Mouse (Mus musculus) liver, embryonic 14.5 days (tissue): Measurements from ENCODE around the gene Pou2f2. TPM values are rescaled to one million over a fixed set of nuclear protein-coding genes. Genes with fewer than 3 reads are reported as not detected.
"Not testable (repeated sequence)": the region's sequence is repeated elsewhere in the genome, so short reads cannot be mapped to it uniquely, and the experiment has no call there.

Experiments used
- ATAC-seq: fragments of 200-750 bp; cut with Nextera tagmentation; 2 replicates; pipeline ENCODE4 v1.8.0; 2017; ENCODE audit warnings: moderate number of reproducible peaks, mild to moderate bottlenecking, moderate library complexity; ENCODE audit not compliant: insufficient read depth
- DNase-seq, 3 experiments: peaks; one replicate each; pipeline ENCODE4 v3.0.0-alpha.2; 2012 to 2013; ENCODE audit warnings: low read depth in 3 of 3, low spot score in 3 of 3
- H3K27ac ChIP-seq: fragments of 300-500 bp; sonication (generic); 2 replicates; pipeline ENCODE4 v1.5.1; 2014; ENCODE audit warnings: moderate library complexity, mild to moderate bottlenecking, control low read depth, inconsistent platforms
- H3K27me3 ChIP-seq: fragments of 300-500 bp; sonication (generic); 2 replicates; pipeline ENCODE4 v1.6.1; 2014; ENCODE audit warnings: mild to moderate bottlenecking, low read length, moderate library complexity; ENCODE audit not compliant: control insufficient read depth, insufficient read depth
- H3K36me3 ChIP-seq: fragments of 300-500 bp; sonication (generic); replicated peaks from 2 replicates; pipeline ENCODE4 v1.6.1; 2014; ENCODE audit warnings: low read depth; ENCODE audit not compliant: control insufficient read depth, insufficient read depth
- H3K4me1 ChIP-seq, 2 experiments: fragments of 200-500 bp in 1 of 2; fragments of 300-500 bp in 1 of 2; sonication (generic) in 1 of 2; replicated peaks; 2 replicates each; pipeline ENCODE4 v1.6.1; 2012 to 2014; ENCODE audit warnings: antibody characterized with exemption in 1 of 2, inconsistent platforms in 1 of 2, low read length in 1 of 2; ENCODE audit not compliant: control insufficient read depth in 2 of 2, insufficient read depth in 2 of 2
- H3K4me2 ChIP-seq: fragments of 300-500 bp; sonication (generic); 2 replicates; pipeline ENCODE4 v1.6.1; 2014; ENCODE audit warnings: low read depth, mild to moderate bottlenecking, control low read depth, moderate library complexity
- H3K4me3 ChIP-seq, 2 experiments: fragments of 200-500 bp in 1 of 2; fragments of 300-500 bp in 1 of 2; sonication (generic) in 1 of 2; 2 replicates each; pipeline ENCODE4 v1.5.1; 2012 to 2014; ENCODE audit warnings: low read depth in 2 of 2, low read length in 2 of 2, mild to moderate bottlenecking in 2 of 2, control low read depth in 1 of 2, inconsistent platforms in 1 of 2, moderate library complexity in 1 of 2; ENCODE audit not compliant: insufficient read depth in 1 of 2
- H3K9ac ChIP-seq: fragments of 300-500 bp; sonication (generic); replicated peaks from 2 replicates; pipeline ENCODE4 v1.6.1; 2014; ENCODE audit warnings: mild to moderate bottlenecking, control low read depth, moderate library complexity
- H3K9me3 ChIP-seq: fragments of 300-500 bp; sonication (generic); 2 replicates; pipeline ENCODE4 v1.6.1; 2016; ENCODE audit warnings: low read length, mixed read lengths; ENCODE audit not compliant: control insufficient read depth
- CTCF ChIP-seq: IDR thresholded peaks from 2 replicates; pipeline ENCODE4 v1.5.1; 2016; ENCODE audit warnings: antibody characterized with exemption, low read depth, control low read depth
- EP300 ChIP-seq: IDR thresholded peaks from 2 replicates; pipeline ENCODE4 v1.6.1; 2016; ENCODE audit warnings: antibody characterized with exemption, low read depth
- WGBS: fragments of 180-500 bp; shearing (Covaris S2); extraction: QIAGEN DNeasy Blood & Tissue Kit; methylation state at CpG from one replicate; pipeline ENCODE4 v1.1.7; 2014; ENCODE audit not compliant: insufficient replicate concordance; 5-methylcytosine and 5-hydroxymethylcytosine counted together
- microRNA-seq: library from miRNA; unstranded; fragments of <30 nt; microRNA quantifications from one replicate; pipeline ENCODE4, GENCODE M21; 2016
- polyA plus RNA-seq, 2 experiments: library from polyadenylated mRNA; depleted of rRNA in 1 of 2; stranded (reverse) in 1 of 2; unstranded in 1 of 2; fragments of >200 nt; fragmentation: Nextera tagmentation in 1 of 2; extraction: Ambion mirVana in 1 of 2; gene quantifications; 2 replicates each; pipeline versions ENCODE4 v1.2.1 to v1.2.3; 2012 to 2014

The Pou2f2 gene
- polyA plus RNA-seq, 2 experiments = 0.73 to 0.94 TPM

GRCm38 (mm10) chr7:25047363-25047762 lies 132.2 kb downstream of the Pou2f2 start:
- Histone ChIP-seq H3K9me3 (no peaks in the 10 kb centered on the region), H3K9ac (no peak overlapping the region), H3K4me1 (no peaks in the 10 kb centered on the region; a peak in 1 of 4 replicates), H3K4me3 (no peak overlapping the region), H3K27me3 (no peaks in the 10 kb centered on the region), H3K27ac (no peak overlapping the region), H3K4me2 (no peak overlapping the region), H3K36me3 (no peaks in the 10 kb centered on the region)
- no peak for TF ChIP-seq EP300
- TF ChIP-seq CTCF = no peak
- no peak for DNase-seq
- 83% methylated on average over 8 of the region's 8 CpGs for WGBS
- ATAC-seq = no peak

DNA sequence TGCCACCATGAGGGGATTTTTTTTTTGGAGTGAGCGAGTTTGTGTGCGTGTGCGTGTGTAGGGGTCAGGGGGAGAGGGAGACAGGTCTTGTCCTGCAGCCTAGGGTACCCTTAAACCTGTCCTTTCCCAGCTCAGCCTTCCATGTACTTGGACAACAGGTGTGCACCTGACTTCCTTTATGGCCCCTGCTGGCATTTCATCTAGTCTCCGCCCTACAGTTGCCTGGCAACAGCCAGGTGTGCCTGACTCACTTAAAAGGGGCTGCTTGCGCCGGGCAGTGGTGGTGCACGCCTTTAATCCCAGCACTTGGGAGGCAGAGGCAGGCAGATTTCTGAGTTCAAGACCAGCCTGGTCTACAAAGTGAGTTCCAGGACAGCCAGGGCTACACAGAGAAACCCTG lies 134.9 kb downstream of the Pou2f2 start:
- not testable (repeated sequence) for H3K4me2 ChIP-seq, H3K36me3 ChIP-seq, ATAC-seq, H3K27ac ChIP-seq, H3K4me3 ChIP-seq, H3K4me1 ChIP-seq, H3K9ac ChIP-seq, DNase-seq, H3K9me3 ChIP-seq, H3K27me3 ChIP-seq
- 76% methylated on average over 7 of the region's 7 CpGs for WGBS

DNA sequence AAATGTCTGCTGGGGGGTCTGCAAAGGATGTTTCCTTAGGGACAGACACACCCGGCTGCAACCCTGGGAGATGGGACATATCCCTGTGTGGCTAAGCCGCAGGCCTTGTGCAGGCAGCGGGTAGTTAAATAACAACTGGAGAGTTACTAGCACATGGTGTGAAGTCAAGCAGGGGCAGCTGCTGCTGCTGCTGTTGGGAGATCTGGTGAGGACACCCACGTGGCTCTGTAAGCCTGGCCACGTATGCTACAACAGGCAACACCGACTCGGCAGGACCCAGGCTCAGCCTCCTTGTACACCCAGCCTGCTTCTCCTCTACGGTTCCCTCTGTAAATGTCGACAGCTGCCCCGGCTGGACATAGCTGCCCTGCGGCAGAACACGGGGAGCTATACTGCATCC lies 137.6 kb downstream of the Pou2f2 start:
- ATAC-seq (no peak), DNase-seq (no peak)
- no peak overlapping the region for H3K9ac ChIP-seq

More for the DNA sequence above, 137.6 kb downstream of the Pou2f2 start:
- TF ChIP-seq CTCF = no peak
- no peak overlapping the region for H3K4me3 ChIP-seq
- H3K27ac ChIP-seq = no peak overlapping the region
- no peaks in the 10 kb centered on the region for H3K27me3 ChIP-seq
- H3K4me2 ChIP-seq = no peak overlapping the region
- no peaks in the 10 kb centered on the region for H3K4me1 ChIP-seq
- H3K9me3 ChIP-seq = no peaks in the 10 kb centered on the region
- H3K36me3 ChIP-seq = no peaks in the 10 kb centered on the region
- WGBS = 84% methylated on average over 12 of the region's 12 CpGs

Small RNA genes lying within 50 kb of the gene (microRNA-seq; reads per million reads assigned to microRNA genes)
- gene Mir6537 = not detected
- not detected for gene Mir7048

Other genes with a start within 250 kb of the Pou2f2 start
- gene Gm4881, start 235.2 kb downstream of the Pou2f2 start, polyA plus RNA-seq (2012; rRNA removed) = not detected in 2 replicates
- not detected in 2 replicates for gene Gm4881, start 235.2 kb downstream of the Pou2f2 start, polyA plus RNA-seq (2014; fragmentation: Nextera tagmentation; extraction: Ambion mirVana)
- gene Rabac1, start 207.0 kb downstream of the Pou2f2 start, polyA plus RNA-seq (2012; rRNA removed) = 46.8 and 56.5 TPM in 2 replicates
- gene Rabac1, start 207.0 kb downstream of the Pou2f2 start, polyA plus RNA-seq (2014; fragmentation: Nextera tagmentation; extraction: Ambion mirVana) = 60.7 and 62.2 TPM in 2 replicates
- gene Atp1a3, start 173.8 kb downstream of the Pou2f2 start, polyA plus RNA-seq (2012; rRNA removed) = 0.38 and 0.50 TPM in 2 replicates
- gene Atp1a3, start 173.8 kb downstream of the Pou2f2 start, polyA plus RNA-seq (2014; fragmentation: Nextera tagmentation; extraction: Ambion mirVana) = 0.60 and 0.68 TPM in 2 replicates
- gene Grik5, start 107.4 kb downstream of the Pou2f2 start, polyA plus RNA-seq (2012; rRNA removed) = 4.9 and 6.1 TPM in 2 replicates
- gene Grik5, start 107.4 kb downstream of the Pou2f2 start, polyA plus RNA-seq (2014; fragmentation: Nextera tagmentation; extraction: Ambion mirVana) = 0.37 and 0.54 TPM in 2 replicates
- gene Zfp574, start 107.2 kb downstream of the Pou2f2 start, polyA plus RNA-seq (2012; rRNA removed) = 6.3 and 6.9 TPM in 2 replicates
- 6.6 and 7.3 TPM in 2 replicates for gene Zfp574, start 107.2 kb downstream of the Pou2f2 start, polyA plus RNA-seq (2014; fragmentation: Nextera tagmentation; extraction: Ambion mirVana)
- gene Dedd2, start 40.9 kb upstream of the Pou2f2 start, polyA plus RNA-seq (2012; rRNA removed) = 26.9 and 27.9 TPM in 2 replicates
- gene Dedd2, start 40.9 kb upstream of the Pou2f2 start, polyA plus RNA-seq (2014; fragmentation: Nextera tagmentation; extraction: Ambion mirVana) = 20.8 and 22.7 TPM in 2 replicates
- gene Zfp526, start 41.7 kb upstream of the Pou2f2 start, polyA plus RNA-seq (2012; rRNA removed) = 4.6 and 4.9 TPM in 2 replicates
- gene Zfp526, start 41.7 kb upstream of the Pou2f2 start, polyA plus RNA-seq (2014; fragmentation: Nextera tagmentation; extraction: Ambion mirVana) = 2.1 TPM in 2 replicates
- 48.6 and 55.6 TPM in 2 replicates for gene Gsk3a, start 58.1 kb upstream of the Pou2f2 start, polyA plus RNA-seq (2012; rRNA removed)
- gene Gsk3a, start 58.1 kb upstream of the Pou2f2 start, polyA plus RNA-seq (2014; fragmentation: Nextera tagmentation; extraction: Ambion mirVana) = 8.4 and 8.9 TPM in 2 replicates
- gene Erf, start 71.0 kb upstream of the Pou2f2 start, polyA plus RNA-seq (2012; rRNA removed) = 8.5 and 9.8 TPM in 2 replicates
- 5.1 and 5.3 TPM in 2 replicates for gene Erf, start 71.0 kb upstream of the Pou2f2 start, polyA plus RNA-seq (2014; fragmentation: Nextera tagmentation; extraction: Ambion mirVana)
- gene Cic, start 88.0 kb upstream of the Pou2f2 start, polyA plus RNA-seq (2012; rRNA removed) = 14.0 and 14.8 TPM in 2 replicates
- 9.7 and 12.3 TPM in 2 replicates for gene Cic, start 88.0 kb upstream of the Pou2f2 start, polyA plus RNA-seq (2014; fragmentation: Nextera tagmentation; extraction: Ambion mirVana)
- 26.2 and 29.4 TPM in 2 replicates for gene Pafah1b3, start 118.3 kb upstream of the Pou2f2 start, polyA plus RNA-seq (2012; rRNA removed)
- gene Pafah1b3, start 118.3 kb upstream of the Pou2f2 start, polyA plus RNA-seq (2014; fragmentation: Nextera tagmentation; extraction: Ambion mirVana) = 24.3 and 29.8 TPM in 2 replicates
- gene Prr19, start 121.7 kb upstream of the Pou2f2 start, polyA plus RNA-seq (2012; rRNA removed) = 0.03 and 0.04 TPM in 2 replicates
- gene Prr19, start 121.7 kb upstream of the Pou2f2 start, polyA plus RNA-seq (2014; fragmentation: Nextera tagmentation; extraction: Ambion mirVana) = not detected in 2 replicates
- gene Tmem145, start 126.4 kb upstream of the Pou2f2 start, polyA plus RNA-seq (2012; rRNA removed) = 0.23 TPM in 1 of 2 replicates, not detected in the other
- gene Tmem145, start 126.4 kb upstream of the Pou2f2 start, polyA plus RNA-seq (2014; fragmentation: Nextera tagmentation; extraction: Ambion mirVana) = not detected in 2 replicates
- 1.3 TPM in 2 replicates for gene Megf8, start 137.4 kb upstream of the Pou2f2 start, polyA plus RNA-seq (2012; rRNA removed)
- gene Megf8, start 137.4 kb upstream of the Pou2f2 start, polyA plus RNA-seq (2014; fragmentation: Nextera tagmentation; extraction: Ambion mirVana) = 0.53 and 0.71 TPM in 2 replicates
- not detected in 2 replicates for gene Cnfn, start 190.0 kb upstream of the Pou2f2 start, polyA plus RNA-seq (2012; rRNA removed)
- gene Cnfn, start 190.0 kb upstream of the Pou2f2 start, polyA plus RNA-seq (2014; fragmentation: Nextera tagmentation; extraction: Ambion mirVana) = not detected in 2 replicates
- 2.3 TPM in 2 replicates for gene Lipe, start 219.0 kb upstream of the Pou2f2 start, polyA plus RNA-seq (2012; rRNA removed)
- 0.38 and 0.72 TPM in 2 replicates for gene Lipe, start 219.0 kb upstream of the Pou2f2 start, polyA plus RNA-seq (2014; fragmentation: Nextera tagmentation; extraction: Ambion mirVana)
- not detected in 2 replicates for gene Cxcl17, start 233.2 kb upstream of the Pou2f2 start, polyA plus RNA-seq (2012; rRNA removed)
- not detected in 2 replicates for gene Cxcl17, start 233.2 kb upstream of the Pou2f2 start, polyA plus RNA-seq (2014; fragmentation: Nextera tagmentation; extraction: Ambion mirVana)